Mouse (Mus musculus) ES-E14 (cell line): ENCODE results near the gene Ccdc89. TPM values are rescaled to one million over a fixed set of nuclear protein-coding genes. Genes with fewer than 3 reads are reported as not detected.

Experiments
- DNase-seq: peaks from one replicate; pipeline ENCODE4 v3.0.0-alpha.2; 2013; ENCODE audit warnings: low read depth, low spot score
- H3K27ac ChIP-seq: 2 replicates; pipeline ENCODE4 v1.5.1; 2012; ENCODE audit warnings: low read depth, mild to moderate bottlenecking, low read length, moderate library complexity, mixed read lengths; ENCODE audit not compliant: poor library complexity, insufficient read depth, severe bottlenecking
- H3K36me3 ChIP-seq: 2 replicates; pipeline ENCODE4 v1.6.1; 2012; ENCODE audit warnings: mild to moderate bottlenecking, low read length, moderate library complexity, mixed read lengths; ENCODE audit not compliant: control insufficient read depth, poor library complexity, insufficient read depth, severe bottlenecking
- H3K4me1 ChIP-seq, 2 experiments: fragments of 150-350 bp in 1 of 2; sonication (generic) in 1 of 2; 2 replicates each; pipeline ENCODE4 v1.6.1; 2012; ENCODE audit warnings: low read length in 2 of 2, mild to moderate bottlenecking in 1 of 2, mixed read lengths in 1 of 2; ENCODE audit not compliant: control insufficient read depth in 2 of 2, insufficient read depth in 2 of 2, poor library complexity in 1 of 2
- H3K4me3 ChIP-seq, 2 experiments: fragments of 150-350 bp in 1 of 2; sonication (generic) in 1 of 2; 2 replicates each; pipeline ENCODE4 v1.5.1; 2012; ENCODE audit warnings: low read length in 2 of 2, low read depth in 1 of 2, mild to moderate bottlenecking in 1 of 2, mixed read lengths in 1 of 2; ENCODE audit not compliant: insufficient read depth in 1 of 2, poor library complexity in 1 of 2, severe bottlenecking in 1 of 2
- H3K9ac ChIP-seq: 2 replicates; pipeline ENCODE4 v1.6.1; 2012; ENCODE audit warnings: low read depth, mild to moderate bottlenecking, low read length, mixed read lengths; ENCODE audit not compliant: poor library complexity, insufficient read depth, severe bottlenecking
- H3K9me3 ChIP-seq: fragments of 150-350 bp; sonication (generic); 2 replicates; pipeline ENCODE4 v1.6.1; 2012; ENCODE audit warnings: low read depth, mild to moderate bottlenecking, low read length; ENCODE audit not compliant: control insufficient read depth, insufficient read depth
- CHD2 ChIP-seq: IDR thresholded peaks from 2 replicates; pipeline ENCODE4 v1.6.1; 2014; ENCODE audit warnings: mild to moderate bottlenecking, low read depth, low read length, inconsistent platforms
- HCFC1 ChIP-seq: IDR thresholded peaks from 2 replicates; pipeline ENCODE4 v1.6.1; 2012; ENCODE audit warnings: low read length, inconsistent platforms, borderline replicate concordance; ENCODE audit not compliant: insufficient read depth
- MAFK ChIP-seq: IDR thresholded peaks from 2 replicates; pipeline ENCODE4 v1.6.1; 2014; ENCODE audit warnings: mild to moderate bottlenecking, low read depth, low read length, inconsistent platforms; ENCODE audit not compliant: insufficient read depth
- ZC3H11A ChIP-seq: IDR thresholded peaks from 2 replicates; pipeline ENCODE4 v1.6.1; 2012; ENCODE audit warnings: low read depth, mild to moderate bottlenecking, inconsistent platforms, low read length, borderline replicate concordance
- ZNF384 ChIP-seq: IDR thresholded peaks from 2 replicates; pipeline ENCODE4 v1.6.1; 2012; ENCODE audit warnings: low read depth, low read length, inconsistent platforms
- in situ Hi-C, 2 experiments: fragments of 600-800 bp; cut with MboI; formaldehyde crosslinking; loops; one replicate each; pipeline ENCODE4 v1.15.1; 2025; ENCODE audit warnings: low sequenced_read_pairs in 2 of 2, inconsistent platforms in 1 of 2; ENCODE audit not compliant: unreplicated experiment in 2 of 2
- total RNA-seq: library from RNA; depleted of rRNA; stranded (reverse); fragments of 300-350 nt; gene quantifications from 2 replicates; pipeline ENCODE4 v1.2.3, GENCODE M21; 2012; rRNA removed

Gene Ccdc89
- total RNA-seq, 1 experiment = 1.0 TPM

DNA sequence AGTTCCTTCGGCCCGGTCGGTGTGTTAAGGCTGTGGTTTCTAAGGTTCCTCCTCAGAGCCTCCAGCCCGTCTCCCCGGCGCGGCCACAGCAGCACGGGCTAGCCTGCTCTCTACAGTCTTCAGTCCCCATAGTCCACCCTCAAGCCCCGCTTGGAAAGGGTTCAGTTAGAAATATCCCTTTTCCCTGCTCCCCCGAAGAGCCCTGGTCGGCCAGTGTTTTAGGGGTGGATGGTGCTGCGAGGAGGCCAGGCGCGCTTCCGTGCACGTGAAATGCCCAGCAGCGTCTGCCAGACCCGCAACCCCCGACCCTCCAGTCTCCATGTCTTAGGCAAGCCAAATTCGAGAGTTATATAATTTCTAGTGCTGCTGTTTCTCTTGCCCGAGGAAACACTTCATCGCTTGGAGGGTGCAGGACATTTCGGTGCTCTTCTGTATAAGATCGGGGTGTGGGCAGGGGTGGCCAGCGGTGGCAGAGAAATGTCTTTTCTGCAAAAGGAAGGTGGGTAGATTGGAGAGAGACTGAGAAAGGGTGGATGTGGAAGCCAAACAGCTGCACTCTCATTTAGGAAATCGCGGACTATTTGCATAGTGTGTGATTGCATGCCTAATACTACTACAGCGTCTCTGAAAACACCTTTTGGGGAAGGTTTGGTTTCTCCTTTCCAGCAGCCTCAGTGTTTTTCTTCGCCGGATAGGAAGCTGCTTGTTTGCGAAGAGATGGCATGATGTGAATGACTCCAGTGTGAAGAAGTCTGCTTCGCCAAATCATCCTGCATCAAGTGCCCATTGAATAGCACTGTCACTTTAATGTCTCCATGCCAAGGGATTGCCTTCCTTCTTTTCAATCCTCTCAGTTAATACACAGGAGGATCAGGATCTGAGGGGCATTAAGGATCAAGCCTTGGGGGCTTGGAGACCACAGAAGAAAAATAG lies 50.2 kb downstream of the Ccdc89 start, which contains the start of gene Dlg2:
Dlg2 (plus strand) TSS at position 360 of the 933 bp plus-strand sequence.
- in situ Hi-C loops = loop anchor here in 1 of 2 experiments (25.0 kb wide), 1 partner anchor 961 kb away; no protein-coding TSS in a partner anchor
- Histone ChIP-seq H3K4me1 (peaks cover 2 to 4% of the 10 kb centered on the region in 2 experiments; a peak in 1 of 4 replicates), H3K9ac (peak within 1 kb of the TSS; percentile 79), H3K9me3 (no peaks in the 10 kb centered on the region), H3K4me3 (peak within 1 kb of the TSS; percentile 77 to 78), H3K27ac (no peak within 1 kb of the TSS), H3K36me3 (no peaks in the 10 kb centered on the region)
- no peak for DNase-seq
- TF ChIP-seq ZC3H11A (no peak), MAFK (no peak), ZNF384 (no peak), HCFC1 (no peak), CHD2 (no peak)

Other genes with a start within 250 kb of the Ccdc89 start
- 0.31 and 0.42 TPM in 2 replicates for gene Ccdc83, start 160.8 kb upstream of the Ccdc89 start, total RNA-seq
- gene Sytl2, start 124.3 kb upstream of the Ccdc89 start, total RNA-seq = 1.3 and 2.7 TPM in 2 replicates
- gene Crebzf, start 16.2 kb downstream of the Ccdc89 start, total RNA-seq = 56.6 and 101 TPM in 2 replicates
- 63.3 and 73.8 TPM in 2 replicates for gene Tmem126a, start 30.7 kb downstream of the Ccdc89 start, total RNA-seq
- 12.8 and 15.3 TPM in 2 replicates for gene Tmem126b, start 49.4 kb downstream of the Ccdc89 start, total RNA-seq
- 0.13 and 0.21 TPM in 2 replicates for gene Dlg2, start 50.1 kb downstream of the Ccdc89 start, total RNA-seq